Mouse (Mus musculus) testis, adult 2 months (tissue): ENCODE data around the gene Lrrc57. TPM values are rescaled to one million over a fixed set of nuclear protein-coding genes. Genes with fewer than 3 reads are reported as not detected.
"Not testable (repeated sequence)": the region's sequence is repeated elsewhere in the genome, so short reads cannot be mapped to it uniquely, and the experiment has no call there.

Experiments used
- H3K27ac ChIP-seq: fragments of 200-500 bp; 2 replicates; pipeline ENCODE4 v1.5.1; 2012; ENCODE audit warnings: low read depth, low read length; ENCODE audit not compliant: control insufficient read depth, insufficient read depth
- H3K27me3 ChIP-seq: fragments of 200-500 bp; 2 replicates; pipeline ENCODE4 v1.6.1; 2012; ENCODE audit warnings: mild to moderate bottlenecking, low read length, moderate library complexity; ENCODE audit not compliant: control insufficient read depth, insufficient read depth
- H3K36me3 ChIP-seq: fragments of 200-500 bp; 2 replicates; pipeline ENCODE4 v1.6.1; 2012; ENCODE audit warnings: mild to moderate bottlenecking, low read length; ENCODE audit not compliant: control insufficient read depth, insufficient read depth
- H3K4me1 ChIP-seq: fragments of 200-500 bp; 2 replicates; pipeline ENCODE4 v1.6.1; 2012; ENCODE audit warnings: low read length; ENCODE audit not compliant: control insufficient read depth, insufficient read depth
- H3K4me3 ChIP-seq: fragments of 200-500 bp; 2 replicates; pipeline ENCODE4 v1.5.1; 2012; ENCODE audit warnings: low read depth, mild to moderate bottlenecking, low read length, moderate library complexity, mixed read lengths; ENCODE audit not compliant: control insufficient read depth
- CTCF ChIP-seq: fragments of 200-500 bp; IDR thresholded peaks from 2 replicates; pipeline ENCODE4 v1.5.1; 2012; ENCODE audit warnings: low read depth, mild to moderate bottlenecking, inconsistent platforms, low read length, moderate library complexity; ENCODE audit not compliant: control insufficient read depth, insufficient read depth, insufficient replicate concordance
- POLR2A ChIP-seq: fragments of 200-500 bp; IDR thresholded peaks from 2 replicates; pipeline ENCODE4 v1.6.1; 2012; ENCODE audit warnings: low read depth, mild to moderate bottlenecking, inconsistent platforms, low read length, moderate library complexity; ENCODE audit not compliant: control insufficient read depth
- polyA plus RNA-seq: library from polyadenylated mRNA; depleted of rRNA; stranded (reverse); fragments of >200 nt; gene quantifications from 2 replicates; pipeline ENCODE4 v1.2.3, GENCODE M21; 2012

Lrrc57 gene
- polyA plus RNA-seq, 1 experiment: 232 TPM

DNA sequence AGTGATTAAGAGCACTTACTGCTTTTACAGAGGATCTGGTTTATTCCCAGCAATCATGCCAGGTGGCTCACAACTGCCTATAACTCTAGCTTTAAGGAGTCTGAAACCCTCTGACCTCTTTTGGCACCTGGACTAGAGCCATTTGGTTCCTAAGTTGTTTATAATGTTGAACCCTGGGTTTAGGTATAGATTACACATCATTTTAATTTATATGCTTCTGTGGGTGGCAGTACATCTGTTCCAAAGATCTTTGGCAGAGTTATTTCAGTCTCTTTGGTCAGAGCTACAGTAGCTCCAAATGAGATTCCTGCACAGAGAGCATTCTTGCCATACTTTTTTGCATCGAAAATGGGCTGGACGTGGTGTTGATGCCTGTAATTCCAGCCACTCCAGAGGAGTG is 11.6 kb downstream of the Lrrc57 start:
- no peak overlapping the region for H3K27ac ChIP-seq
- no peak for TF ChIP-seq CTCF
- no peak for TF ChIP-seq POLR2A
- H3K27me3 ChIP-seq: no peaks in the 10 kb centered on the region
- peaks cover under 1% of the 10 kb centered on the region; the same call in 1 of the 2 replicates for H3K36me3 ChIP-seq
- no peak overlapping the region for H3K4me3 ChIP-seq
- no peaks in the 10 kb centered on the region for H3K4me1 ChIP-seq

DNA sequence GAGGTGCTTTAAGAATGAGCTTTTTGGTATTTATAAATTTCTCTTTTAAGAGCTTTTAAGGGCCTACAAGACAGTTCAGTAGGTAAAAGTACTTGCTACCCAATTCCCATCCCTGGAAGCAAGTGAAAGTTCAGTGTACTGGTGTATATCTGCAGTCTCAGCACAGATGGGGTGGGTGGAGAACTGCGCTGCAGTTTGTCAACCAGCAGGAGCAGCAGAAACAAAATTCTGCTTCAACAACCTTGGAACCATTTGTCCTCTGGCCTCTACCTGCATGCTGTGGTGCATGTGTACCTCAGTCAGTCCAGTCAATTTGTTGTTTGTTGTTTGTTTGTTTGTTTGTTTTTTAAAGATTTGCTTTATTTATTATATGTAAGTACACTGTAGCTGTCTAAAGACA is 17.1 kb downstream of the Lrrc57 start:
- H3K4me3 ChIP-seq: no peak overlapping the region
- peaks cover 2% of the 10 kb centered on the region; the same call in 1 of the 2 replicates for H3K36me3 ChIP-seq
- H3K4me1 ChIP-seq: no peaks in the 10 kb centered on the region
- H3K27me3 ChIP-seq: no peaks in the 10 kb centered on the region
- H3K27ac ChIP-seq: no peak overlapping the region
- TF ChIP-seq POLR2A (no peak), CTCF (no peak)

DNA sequence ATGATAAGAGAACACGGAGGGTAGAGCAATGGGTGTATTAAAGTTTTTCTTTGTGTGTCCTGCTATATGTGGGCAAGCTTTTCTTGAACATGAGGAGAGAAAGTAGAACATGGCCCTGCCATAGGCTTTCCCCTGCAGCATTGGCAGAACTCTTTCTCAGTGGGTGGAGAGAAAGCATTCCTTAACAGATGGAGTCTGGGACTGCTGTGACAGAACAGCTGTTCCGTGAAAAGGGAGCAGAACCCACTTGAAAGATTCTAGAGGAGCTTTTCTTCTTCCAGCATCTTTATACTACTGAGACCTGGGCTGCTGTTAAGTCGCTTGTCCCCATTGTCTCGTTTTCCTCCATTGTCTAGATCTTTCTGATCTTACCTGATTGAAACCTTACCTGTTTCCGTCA is 19.6 kb downstream of the Lrrc57 start:
- Histone ChIP-seq H3K36me3 (peaks cover 2% of the 10 kb centered on the region), H3K27me3 (no peaks in the 10 kb centered on the region), H3K4me1 (no peaks in the 10 kb centered on the region), H3K4me3 (no peak overlapping the region), H3K27ac (no peak overlapping the region)
- TF ChIP-seq POLR2A (no peak), CTCF (no peak)

DNA sequence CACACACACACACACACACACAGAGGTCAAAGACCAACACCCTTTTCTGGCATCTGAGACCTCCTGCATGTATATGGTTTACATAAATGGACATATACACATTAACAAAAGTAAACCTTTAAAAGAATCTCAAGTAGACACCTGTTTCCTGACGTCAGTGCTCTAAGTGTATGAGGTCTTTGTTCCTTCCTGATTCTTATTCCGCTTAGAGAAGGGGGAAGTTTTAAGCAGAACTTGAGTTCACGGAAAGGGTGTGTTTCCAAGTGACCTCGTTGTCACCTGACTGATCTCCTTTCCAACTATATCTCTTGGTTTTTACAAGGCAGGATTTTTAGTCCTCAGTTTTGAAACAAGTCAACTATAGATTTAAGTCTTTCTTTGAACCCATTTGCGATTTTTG is 31.0 kb downstream of the Lrrc57 start:
- Histone ChIP-seq H3K27me3 (no peaks in the 10 kb centered on the region), H3K27ac (no peak overlapping the region), H3K36me3 (no peaks in the 10 kb centered on the region), H3K4me3 (no peak overlapping the region), H3K4me1 (no peaks in the 10 kb centered on the region)
- no peak for TF ChIP-seq POLR2A
- no peak for TF ChIP-seq CTCF

DNA sequence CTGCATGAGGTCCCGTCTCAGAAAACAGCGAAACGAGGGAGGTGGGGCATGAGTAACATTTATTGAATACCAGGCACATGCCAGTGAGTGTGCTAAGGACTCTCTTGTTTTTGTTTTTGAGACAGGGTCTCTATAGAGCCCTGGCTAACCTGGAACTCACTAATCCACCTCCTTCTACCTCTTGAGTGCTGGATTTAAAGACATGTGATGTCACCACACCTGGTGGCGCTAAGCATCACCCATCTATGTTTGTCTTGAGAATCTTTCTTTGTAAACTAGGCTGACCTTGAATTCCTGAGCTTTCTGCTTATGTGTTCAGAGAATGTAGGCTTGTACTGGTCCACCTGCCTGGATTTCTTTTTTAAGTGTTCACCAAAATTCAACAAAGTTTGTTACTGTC is 31.5 kb downstream of the Lrrc57 start:
- Histone ChIP-seq H3K27ac (no peak overlapping the region), H3K4me1 (no peaks in the 10 kb centered on the region), H3K27me3 (no peaks in the 10 kb centered on the region), H3K4me3 (no peak overlapping the region), H3K36me3 (no peaks in the 10 kb centered on the region)
- TF ChIP-seq CTCF: no peak
- no peak for TF ChIP-seq POLR2A

DNA sequence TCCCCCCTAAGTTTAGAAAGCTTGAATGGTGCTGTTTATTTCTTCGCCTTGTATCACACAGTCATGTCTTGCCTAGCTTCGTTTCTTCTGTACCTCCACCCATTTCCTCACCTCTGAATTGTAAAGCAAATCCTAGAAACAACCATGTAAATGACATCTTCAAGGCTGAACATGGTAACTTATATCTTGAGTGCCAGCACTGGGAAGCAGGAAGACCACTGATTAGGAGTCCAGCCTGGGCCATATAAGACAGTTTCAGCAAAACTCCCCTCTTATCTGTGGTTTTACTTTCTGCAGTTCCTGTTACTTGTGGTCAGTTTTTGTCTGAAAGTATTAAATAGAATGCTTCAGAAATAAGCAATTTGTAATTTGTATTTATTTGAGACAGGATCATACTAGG is 33.3 kb downstream of the Lrrc57 start:
- TF ChIP-seq POLR2A (no peak), CTCF (no peak)
- no peaks in the 10 kb centered on the region for H3K27me3 ChIP-seq
- H3K4me3 ChIP-seq: no peak overlapping the region
- H3K4me1 ChIP-seq: no peaks in the 10 kb centered on the region
- H3K27ac ChIP-seq: no peak overlapping the region
- no peaks in the 10 kb centered on the region for H3K36me3 ChIP-seq

DNA sequence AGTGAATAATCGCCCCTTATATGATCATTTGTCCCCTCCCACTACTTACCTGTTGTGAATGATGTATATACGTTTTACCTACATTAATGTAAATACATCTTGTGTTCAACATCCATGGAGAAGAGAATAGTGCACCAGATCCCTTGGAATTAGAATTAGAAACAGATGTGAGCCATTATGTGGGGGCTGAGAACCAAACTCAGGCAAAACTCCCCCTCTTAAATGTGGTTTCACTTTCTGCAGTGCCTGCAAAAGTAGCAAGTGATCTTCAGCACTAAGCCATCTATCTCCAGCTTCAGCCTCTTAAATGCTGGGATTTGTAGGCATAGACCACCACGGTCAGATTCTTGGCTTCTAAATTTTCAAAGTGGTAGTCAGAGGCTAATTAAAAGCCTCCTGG is 34.2 kb downstream of the Lrrc57 start:
- TF ChIP-seq POLR2A (no peak), CTCF (no peak)
- H3K27ac ChIP-seq: no peak overlapping the region
- H3K4me3 ChIP-seq: no peak overlapping the region
- no peaks in the 10 kb centered on the region for H3K36me3 ChIP-seq
- no peaks in the 10 kb centered on the region for H3K27me3 ChIP-seq
- H3K4me1 ChIP-seq: no peaks in the 10 kb centered on the region

DNA sequence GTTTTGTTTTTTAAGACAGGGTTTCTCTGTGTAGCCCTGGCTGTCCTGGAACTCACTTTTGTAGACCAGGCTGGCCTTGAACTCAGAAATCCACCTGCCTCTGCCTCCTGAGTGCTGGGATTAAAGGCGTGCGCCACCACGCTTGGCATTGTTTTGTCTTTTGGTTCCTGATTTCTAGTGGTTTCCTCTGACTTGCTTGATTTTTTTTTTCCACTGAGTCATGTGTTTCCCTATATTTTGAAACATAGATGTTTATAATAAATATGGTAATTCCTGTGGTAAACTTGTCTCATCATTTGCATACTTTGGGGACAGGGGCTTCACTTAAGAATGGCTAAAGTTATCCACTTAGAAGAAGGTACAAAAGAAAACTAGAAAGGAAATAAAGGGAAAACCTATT is 37.2 kb downstream of the Lrrc57 start:
- not testable (repeated sequence) for H3K36me3 ChIP-seq, H3K27me3 ChIP-seq, H3K4me1 ChIP-seq, H3K27ac ChIP-seq, H3K4me3 ChIP-seq
